Mouse (Mus musculus) left cerebral cortex, adult 11 months (tissue): ENCODE data around the gene Itga7.

Source experiments
- DNase-seq: peaks from one replicate; pipeline ENCODE4 v3.0.0; 2022; ENCODE audit warnings: low spot score

Gene Itga7

DNA sequence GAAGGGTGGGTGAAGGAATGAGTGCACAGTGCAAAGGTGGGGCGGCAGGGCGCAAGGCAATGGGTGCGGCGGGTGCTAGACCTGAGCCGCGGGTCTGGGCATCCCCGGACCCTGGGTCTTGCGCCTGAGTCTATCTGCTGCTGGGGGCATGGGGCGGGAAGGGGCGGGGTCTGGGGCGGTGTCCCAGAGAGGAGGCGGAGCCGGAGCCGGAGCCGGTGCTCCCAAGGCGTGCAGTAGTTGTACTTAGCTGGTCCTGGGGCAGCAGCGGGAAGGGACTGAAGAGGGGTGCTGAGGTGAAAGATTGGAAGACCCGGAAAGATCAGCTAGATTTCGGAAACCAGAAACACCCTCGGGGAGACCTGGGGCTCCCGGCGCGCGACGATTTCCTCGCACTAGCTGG lies at the start of gene Itga7:
Itga7 (plus strand) TSS at position 245 of the 400 bp plus-strand sequence.
- no peak for DNase-seq

- no peak for DNase-seq
Measured at GRCm38 (mm10) chr10:128888941-128889827, 44.4 kb upstream of the Itga7 start.

- DNase-seq: no peak
Measured at GRCm38 (mm10) chr10:128889846-128890245, 43.8 kb upstream of the Itga7 start.

GRCm38 (mm10) chr10:128890383-128891295 lies 43.0 kb upstream of the Itga7 start:
- no peak for DNase-seq

DNA sequence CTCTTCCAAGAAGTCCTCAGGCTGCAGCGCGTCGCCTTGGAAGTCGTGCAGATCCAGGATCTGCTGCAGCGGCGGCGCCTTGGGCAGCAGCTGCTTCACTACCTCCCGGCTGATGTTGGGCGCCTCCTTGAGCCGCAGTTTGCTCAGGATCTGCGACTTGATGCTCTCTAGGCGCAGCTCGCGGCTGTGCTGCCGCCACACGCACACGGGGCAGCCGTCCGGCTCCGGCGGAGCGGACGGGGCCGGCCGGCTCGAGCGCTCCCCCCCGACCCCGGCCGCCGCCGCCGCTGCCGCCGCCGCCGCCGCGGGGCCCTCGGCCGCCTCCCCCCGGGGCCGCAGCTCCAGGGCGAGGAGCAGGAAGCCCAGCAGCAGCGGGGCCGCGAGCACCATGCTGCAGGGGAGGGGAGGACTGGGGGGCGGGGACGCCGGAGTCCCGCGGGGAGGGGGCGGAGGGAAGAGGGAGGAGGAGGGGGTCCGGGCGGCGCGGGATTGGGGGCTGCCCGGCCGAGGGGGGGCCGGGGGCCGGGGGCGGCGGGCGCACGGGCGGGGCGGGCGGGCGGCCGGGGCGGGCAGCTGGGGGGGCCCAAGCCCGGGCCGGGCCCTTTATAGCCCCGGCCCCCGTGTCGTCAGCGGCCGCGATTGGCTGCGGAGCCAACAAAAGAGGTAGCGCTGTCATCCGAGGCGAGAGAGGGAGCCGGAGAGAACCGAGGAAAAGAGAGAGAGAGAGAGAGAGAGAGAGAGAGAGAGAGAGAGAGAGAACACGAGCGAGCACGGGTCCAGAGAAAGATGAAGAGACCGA lies 42.1 kb upstream of the Itga7 start, which contains the start of gene Gdf11:
Gdf11 (minus strand) TSS at position 423 of the 799 bp plus-strand sequence.
- no peak for DNase-seq

- no peak for DNase-seq
Measured at GRCm38 (mm10) chr10:128892246-128892645, 41.4 kb upstream of the Itga7 start.

GRCm38 (mm10) chr10:128895437-128895836 lies 38.2 kb upstream of the Itga7 start:
- DNase-seq: peak; percentile 73

DNA sequence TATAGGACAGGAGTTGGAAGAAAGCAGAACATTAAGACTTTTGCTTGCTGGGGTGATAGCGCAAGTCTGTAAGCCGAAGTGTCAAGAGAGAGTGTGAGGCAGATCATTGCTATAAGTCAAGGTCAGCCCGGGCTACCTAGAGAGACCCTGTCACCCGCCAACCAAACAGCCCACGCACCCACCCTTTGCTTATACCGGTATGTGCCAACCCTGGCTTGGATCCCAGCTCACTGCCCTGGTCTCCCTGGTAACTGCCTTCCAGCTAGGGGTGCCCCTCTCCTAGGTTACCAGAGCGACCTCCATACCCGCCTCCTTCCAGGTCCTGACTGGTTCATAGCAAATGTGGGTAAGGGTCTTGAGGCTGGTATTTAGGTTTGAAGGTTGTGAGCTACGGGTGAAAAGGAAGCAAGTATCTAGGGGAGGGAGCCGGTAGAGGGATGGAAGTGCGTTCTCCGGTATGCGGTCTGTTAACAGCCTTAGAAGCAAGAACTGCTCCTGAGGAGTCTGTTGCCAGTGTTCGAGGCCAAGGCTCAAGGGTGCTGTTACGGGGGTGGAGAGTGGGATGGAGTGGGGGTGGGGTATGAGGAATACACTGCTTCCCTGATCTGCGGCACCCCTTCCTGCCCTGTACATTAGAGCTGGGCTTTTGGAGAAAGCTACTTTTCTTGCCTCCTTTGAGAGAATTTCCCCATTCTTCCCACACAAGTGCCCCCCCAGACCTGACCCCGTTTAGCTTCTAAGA lies 37.5 kb upstream of the Itga7 start:
- no peak for DNase-seq

GRCm38 (mm10) chr10:128896807-128897206 lies 36.8 kb upstream of the Itga7 start:
- DNase-seq: no peak

- DNase-seq: no peak
Measured at GRCm38 (mm10) chr10:128897501-128897900, 36.1 kb upstream of the Itga7 start.

- no peak for DNase-seq
Measured at GRCm38 (mm10) chr10:128899759-128900490, 33.7 kb upstream of the Itga7 start.

DNA sequence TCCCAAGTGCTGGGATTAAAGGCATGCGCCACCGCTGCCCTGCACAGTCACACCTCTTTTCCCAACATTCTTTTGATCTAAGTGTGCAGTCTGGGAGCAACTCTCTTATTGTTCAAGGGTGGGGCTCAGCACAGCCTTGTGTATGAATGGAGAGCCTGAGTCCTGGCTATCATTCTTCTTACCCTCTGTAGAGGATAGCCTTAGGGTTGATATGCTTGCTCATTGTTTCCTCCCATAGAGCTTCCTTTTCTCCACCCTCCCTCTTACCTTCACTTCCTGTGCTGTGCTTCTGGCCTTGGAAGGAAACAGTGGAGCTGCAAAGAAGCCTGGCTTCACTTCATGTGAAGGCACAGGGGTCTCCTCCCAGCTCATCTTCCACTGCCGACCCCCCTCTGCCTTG lies 32.9 kb upstream of the Itga7 start, which contains the start of gene Cd63:
Cd63 (plus strand) TSS at position 292 of the 400 bp plus-strand sequence.
- no peak for DNase-seq

DNA sequence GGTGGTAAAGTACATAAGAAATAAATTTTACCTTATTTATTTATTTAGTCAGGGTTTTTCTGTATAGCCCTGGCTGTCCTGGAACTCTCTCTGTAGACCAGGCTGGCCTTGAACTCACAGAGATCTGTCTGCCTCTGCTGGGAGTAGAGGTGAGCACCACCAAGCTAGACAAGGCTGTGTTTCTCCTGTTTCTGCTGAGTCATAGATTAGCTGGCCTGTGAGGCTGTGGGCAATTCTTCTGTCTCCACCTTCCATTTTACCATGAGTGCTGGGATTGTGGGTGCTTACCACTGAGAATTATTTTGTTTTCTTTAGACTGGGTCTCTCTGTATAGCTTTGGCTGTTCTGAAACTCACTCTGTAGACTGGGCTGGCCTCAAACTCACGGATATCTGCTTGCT lies 32.2 kb upstream of the Itga7 start:
- no peak for DNase-seq

- DNase-seq: no peak
Measured at GRCm38 (mm10) chr10:128902409-128902988, 31.1 kb upstream of the Itga7 start.

GRCm38 (mm10) chr10:128904812-128905211 lies 28.8 kb upstream of the Itga7 start:
- DNase-seq: no peak

- DNase-seq: no peak
Measured at GRCm38 (mm10) chr10:128908778-128909448, 24.7 kb upstream of the Itga7 start.

DNA sequence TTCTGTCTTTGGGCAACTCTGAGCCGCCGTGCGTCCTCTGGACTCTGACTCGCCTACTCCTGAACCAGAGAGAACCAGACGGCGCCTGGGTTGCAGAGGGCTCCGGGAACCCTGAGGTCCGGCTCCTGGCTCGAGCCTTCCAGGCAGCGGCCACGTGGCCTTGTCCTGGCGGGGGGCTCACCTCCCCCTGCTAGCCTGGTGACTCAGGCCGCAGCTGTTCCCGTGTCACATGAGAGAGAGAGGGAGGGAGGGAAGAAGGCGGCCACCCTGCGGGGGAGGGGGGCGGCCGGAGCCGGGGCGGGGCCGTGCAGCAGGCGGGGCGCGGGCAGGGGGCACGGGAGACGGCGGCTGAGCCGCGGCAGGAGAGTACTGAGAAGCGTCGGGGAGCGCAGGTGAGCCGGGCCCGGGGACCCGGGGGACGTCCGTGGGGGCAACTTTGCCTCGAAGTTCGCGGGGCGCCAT lies 24.0 kb upstream of the Itga7 start:
- peak; percentile 78 for DNase-seq

DNA sequence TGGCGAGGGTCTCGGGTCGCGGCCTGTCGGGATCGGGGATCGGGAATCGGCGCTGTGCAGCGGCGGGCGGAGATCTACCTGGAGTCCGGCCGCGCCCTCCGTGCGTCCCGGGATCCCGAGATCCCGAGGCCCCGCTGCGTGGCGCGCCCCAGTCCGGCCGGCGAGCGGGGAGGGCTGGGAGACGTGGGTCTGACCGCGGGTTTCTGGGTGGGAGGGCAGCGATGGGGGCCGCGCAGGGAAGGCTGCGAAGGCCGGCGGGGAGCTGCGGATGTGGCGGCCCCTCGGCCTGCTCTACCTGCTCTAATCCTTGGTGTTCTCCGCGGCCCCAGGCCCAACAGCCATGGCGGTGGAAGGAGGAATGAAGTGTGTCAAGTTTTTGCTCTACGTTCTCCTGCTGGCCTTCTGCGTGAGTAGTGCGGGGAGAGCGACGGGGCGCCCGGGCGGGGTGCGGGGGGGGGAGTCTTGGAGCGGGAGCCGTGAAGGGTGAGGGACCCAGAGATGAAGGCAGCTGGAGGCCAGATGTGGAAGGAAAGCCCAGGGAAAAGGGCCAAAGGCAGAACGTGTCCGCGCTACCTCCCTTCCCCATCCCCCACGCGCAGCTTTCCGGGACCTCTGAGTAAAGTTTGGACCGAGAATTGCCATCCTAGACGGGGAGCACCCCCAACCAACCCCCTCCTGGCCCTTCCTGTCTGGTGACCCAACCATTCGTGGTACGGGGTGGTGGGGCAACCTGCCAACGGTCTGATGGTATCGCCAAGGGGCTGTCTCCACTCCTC lies 23.4 kb upstream of the Itga7 start:
- no peak for DNase-seq
